Mouse (Mus musculus): ENCODE results near the gene C1qa. TPM values are rescaled to one million over a fixed set of nuclear protein-coding genes. Genes with fewer than 3 reads are reported as not detected.

Gene C1qa
- total RNA-seq, 4 experiments from 2014 or later = 65.2 to 96.6 (median 77.6) TPM

DNA sequence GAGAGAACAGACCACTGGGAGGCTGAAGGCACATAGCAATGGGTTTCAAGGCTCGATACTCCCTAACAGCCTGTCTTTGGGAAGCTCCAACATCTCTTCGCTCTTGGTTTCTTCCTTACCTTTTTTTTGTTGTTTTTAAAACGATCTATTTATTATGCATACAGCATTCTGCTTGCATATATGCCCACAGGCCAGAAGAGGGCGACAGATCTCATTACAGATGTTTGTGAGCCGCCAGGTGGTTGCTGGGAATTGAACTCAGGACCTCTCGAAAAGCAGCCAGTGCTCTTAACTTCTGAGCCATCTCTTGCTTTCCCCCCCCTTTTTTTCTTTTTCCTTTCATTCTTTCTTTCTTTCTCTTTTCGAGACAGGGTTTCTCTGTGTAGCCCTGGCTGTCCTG lies 551 bp upstream of the C1qa start:
- DNase-seq = no peak

GRCm38 (mm10) chr4:136898084-136898598 lies 462 bp downstream of the C1qa start:
- DNase-seq = no peak

DNA sequence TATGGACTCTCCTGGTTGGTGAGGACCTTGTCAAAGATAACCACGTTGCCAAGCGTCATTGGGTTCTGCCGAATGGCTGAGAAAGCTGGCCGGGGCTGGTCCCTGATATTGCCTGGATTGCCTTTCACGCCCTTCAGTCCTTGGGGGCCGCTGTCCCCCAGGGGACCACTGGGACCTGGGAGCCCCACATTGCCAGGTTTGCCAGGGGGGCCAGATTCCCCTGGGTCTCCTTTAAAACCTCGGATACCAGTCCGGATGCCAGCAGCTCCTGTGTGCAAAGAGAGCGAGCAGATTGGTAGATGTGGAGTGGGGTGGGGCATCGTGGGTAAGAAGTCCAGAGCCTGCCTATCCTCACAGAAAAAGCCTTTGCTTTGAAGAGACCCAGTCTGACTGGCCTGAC lies 2.1 kb downstream of the C1qa start:
- no peak for DNase-seq

DNA sequence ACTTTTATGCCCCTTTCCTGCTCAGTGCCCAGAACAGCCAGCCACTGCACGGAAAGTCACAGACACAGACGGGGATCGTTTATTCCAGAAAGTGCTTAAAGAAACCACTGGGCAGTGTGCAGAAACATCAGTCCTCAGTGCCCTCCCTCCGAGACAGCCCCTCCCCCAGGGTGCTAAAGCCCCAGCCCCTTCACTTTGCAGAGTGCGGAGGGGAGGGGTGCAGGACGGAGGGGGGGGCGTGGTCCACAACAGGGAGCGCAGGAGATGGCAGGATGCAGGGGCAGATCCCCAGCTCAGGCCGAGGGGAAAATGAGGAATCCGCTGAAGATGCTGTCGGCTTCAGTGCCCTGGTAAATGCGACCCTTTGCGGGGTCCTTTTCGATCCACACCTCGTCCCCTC lies 2.7 kb downstream of the C1qa start:
- no peak for DNase-seq

GRCm38 (mm10) chr4:136894821-136895220 lies 3.8 kb downstream of the C1qa start:
- DNase-seq = no peak

DNA sequence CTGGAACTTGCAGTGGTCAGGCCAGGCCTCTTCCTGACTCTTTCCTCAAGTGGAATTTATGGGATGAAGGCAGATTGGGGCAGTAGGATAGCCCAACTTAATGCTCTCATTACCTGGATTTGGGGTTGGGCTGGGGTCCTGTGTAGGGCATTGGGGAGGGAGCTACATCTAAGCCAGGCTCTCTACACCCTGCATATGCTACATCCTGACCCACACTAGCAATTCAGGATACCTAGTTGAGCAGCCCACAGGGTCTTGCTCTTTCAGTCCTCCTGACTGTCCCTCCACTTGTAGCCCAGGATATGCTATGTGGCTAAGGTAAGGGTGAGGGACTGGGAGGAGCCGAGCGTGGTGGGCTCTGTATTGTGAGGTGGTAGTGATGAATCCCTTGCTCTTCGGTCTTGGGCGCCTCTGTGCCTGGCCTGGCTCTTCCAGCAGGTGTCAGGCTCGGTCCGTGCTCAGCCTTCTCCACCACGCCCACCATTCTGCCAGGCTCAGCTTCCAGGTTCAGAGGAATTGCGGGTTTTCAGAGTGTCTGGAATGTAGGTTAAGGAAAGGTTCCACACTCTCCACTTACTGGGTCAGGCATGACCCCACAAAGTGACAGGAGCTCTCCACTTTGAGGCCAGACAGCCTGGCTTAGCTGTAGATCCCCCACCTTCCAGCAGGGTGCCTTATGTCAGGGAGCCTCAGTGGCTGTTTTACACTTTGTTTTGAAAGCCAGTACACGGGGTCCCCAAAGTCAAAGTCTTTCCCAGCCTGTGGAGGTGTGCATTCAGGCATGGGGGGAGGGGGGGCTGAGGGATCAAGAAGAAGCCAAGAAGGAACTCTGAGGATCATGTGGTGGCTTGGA lies 4.7 kb downstream of the C1qa start:
- DNase-seq = no peak

GRCm38 (mm10) chr4:136892811-136893210 lies 5.8 kb downstream of the C1qa start, which contains the start of gene C1qc:
TSS of gene C1qc (minus strand) at chr4:136893065.
- no peak for DNase-seq

DNA sequence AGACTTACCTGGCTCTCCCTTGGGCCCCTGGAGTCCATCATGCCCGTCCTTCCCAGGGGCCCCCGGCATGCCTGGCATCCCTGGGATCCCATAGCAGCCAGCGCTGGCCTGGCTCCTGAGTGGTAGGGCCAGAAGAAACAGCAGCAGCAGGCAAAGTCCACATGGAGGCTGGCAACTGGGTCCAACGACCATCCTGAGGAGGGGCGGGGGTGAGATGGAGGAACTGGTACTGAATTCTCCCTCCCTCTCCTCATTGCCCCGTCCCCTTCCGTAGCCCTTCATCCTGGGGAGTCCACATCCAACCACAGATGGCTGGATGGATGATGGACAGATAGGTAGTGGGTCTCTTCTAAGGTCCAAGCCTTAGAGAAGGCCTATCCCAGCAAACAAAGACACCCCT lies 6.2 kb downstream of the C1qa start:
- no peak for DNase-seq

GRCm38 (mm10) chr4:136891115-136891514 lies 7.5 kb downstream of the C1qa start:
- DNase-seq = no peak

GRCm38 (mm10) chr4:136889981-136890380 lies 8.6 kb downstream of the C1qa start:
- DNase-seq = no peak

- no peak for DNase-seq
Observed at GRCm38 (mm10) chr4:136887714-136888113, 10.9 kb downstream of the C1qa start.

GRCm38 (mm10) chr4:136886101-136886500 lies 12.5 kb downstream of the C1qa start, which contains the start of gene C1qb:
TSS of gene C1qb (minus strand) at chr4:136886187.
- DNase-seq = no peak

DNA sequence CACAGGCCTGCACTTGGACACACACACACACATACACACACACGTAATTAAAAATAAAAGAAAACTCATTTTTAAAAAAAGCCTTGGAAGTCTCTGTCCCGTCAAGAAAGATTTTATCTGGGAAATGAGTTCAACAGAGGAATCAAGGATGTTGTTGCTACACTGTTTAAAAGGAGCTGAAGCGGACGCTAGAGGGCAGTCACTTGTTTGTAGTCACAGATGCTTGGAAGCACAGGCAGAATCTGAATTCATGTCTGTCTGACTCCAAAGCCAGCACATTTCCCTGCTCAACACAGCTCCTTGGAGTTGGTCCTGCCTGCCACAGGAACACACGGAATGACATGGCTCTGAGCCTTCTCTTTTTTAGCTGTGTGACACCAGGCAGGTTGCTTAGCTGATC lies 20.0 kb downstream of the C1qa start:
- DNase-seq = no peak

DNA sequence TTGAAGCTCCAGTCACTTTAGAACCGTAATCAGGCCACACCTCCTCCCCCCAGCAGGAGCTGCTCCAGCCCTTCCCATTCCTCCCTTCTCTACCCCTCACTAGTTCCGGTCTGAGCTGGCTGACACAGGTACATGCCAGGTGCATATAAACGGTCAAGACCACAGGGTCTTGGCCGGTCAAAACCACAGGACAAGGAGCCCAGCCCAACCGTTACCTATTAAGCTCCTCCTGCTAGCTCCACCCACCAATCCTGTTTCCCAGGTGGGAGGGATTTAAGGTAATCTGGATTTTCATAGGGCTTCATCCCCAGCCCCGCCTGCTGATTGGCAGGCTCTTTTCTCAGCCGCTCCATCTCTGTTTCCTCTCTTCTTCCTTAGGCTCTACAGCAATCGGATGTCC lies 20.4 kb downstream of the C1qa start:
- DNase-seq = no peak

DNA sequence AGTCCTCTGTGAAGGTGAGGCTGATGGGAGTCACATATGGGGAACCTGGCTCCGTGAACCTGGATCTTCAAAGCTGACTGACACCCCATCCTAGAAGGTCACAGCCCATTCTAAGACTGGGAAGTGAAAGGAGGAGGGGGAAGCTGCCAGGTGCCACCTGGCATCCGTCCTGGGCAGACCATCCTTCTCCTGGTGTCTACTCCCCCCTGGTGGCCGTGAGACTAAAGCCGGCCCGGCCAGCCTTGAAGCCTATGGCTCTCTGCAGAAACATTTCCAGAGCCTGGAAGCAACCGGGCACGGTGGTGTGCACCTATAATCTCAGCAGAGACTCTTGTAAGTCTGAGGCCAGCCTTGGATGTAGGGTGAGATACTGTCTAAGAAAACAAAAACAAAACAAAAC lies 21.6 kb downstream of the C1qa start:
- DNase-seq = no peak

DNA sequence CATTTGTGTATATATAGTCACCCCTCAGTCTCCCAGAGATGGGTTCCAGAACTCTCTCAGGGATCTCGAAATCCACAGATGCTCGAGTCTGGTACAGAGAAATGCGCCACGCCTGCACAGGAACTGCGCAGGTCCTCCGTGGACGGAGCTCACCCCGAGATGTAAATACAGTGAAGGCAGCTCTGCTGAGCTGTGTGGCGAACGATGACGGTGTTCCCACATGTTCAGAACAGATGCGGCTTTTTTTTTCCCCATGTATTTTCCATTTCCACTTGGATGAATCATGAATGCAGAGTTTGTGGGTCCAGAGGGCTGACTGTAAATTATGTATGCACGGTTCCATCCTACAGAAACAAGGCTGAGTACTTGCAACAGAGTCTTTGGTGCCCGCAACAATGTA lies 23.6 kb downstream of the C1qa start:
- DNase-seq = no peak

- DNase-seq = no peak
Observed at GRCm38 (mm10) chr4:136868371-136868770, 30.2 kb downstream of the C1qa start.

DNA sequence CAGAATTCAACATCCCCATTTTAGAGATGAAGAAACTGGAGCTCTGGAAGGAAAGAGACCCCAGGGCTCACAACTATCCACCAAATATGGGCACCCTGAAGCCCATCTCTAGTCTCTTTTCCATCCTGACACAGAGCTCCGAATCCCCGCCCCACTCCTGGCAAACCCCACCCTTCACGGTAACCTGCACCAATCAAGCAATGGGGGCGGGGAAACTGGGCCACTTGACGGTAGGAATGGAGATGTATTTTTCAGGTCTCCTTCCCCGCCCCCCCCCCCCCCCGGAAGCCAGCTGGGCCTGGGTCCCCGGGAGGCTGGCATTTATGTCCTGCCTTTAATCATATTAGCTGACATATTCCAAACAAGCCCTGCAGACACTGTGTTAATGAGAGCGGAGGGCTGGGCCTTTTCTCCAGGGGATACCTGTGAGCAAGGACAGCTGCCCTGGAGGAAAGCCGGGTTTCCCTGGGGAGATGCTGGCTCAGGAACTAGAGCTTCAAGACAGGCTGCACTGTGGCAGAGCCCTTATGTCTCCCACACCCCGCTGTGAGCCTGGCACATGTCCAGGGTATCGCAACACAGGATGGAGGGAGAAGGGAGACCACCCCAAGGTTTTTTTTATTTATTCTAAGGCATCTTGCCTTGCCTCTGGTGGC lies 30.8 kb downstream of the C1qa start:
- no peak for DNase-seq

DNA sequence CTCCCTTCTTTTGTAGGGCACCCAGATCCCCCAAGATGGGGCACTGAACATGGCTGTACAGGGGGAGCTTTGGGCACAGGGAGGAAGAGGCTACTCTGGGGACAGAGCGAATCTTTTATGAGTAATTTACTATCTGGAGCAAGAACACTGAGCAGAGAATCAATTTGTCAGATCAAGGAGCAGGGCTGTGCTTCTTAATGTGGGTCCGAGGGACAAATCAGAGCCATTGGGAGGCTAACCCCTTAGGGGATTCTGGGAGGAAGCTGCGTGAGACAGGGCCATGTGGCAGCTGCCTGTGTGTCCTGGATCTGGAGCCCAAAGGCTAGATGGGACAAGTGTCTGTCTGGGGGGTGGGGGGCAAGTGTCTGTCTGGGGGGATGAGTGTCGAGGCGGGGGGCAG lies 33.1 kb downstream of the C1qa start:
- DNase-seq = no peak

- DNase-seq = no peak
Observed at GRCm38 (mm10) chr4:136864751-136865470, 33.7 kb downstream of the C1qa start.

GRCm38 (mm10) chr4:136863517-136863916 lies 35.1 kb downstream of the C1qa start:
- no peak for DNase-seq

DNA sequence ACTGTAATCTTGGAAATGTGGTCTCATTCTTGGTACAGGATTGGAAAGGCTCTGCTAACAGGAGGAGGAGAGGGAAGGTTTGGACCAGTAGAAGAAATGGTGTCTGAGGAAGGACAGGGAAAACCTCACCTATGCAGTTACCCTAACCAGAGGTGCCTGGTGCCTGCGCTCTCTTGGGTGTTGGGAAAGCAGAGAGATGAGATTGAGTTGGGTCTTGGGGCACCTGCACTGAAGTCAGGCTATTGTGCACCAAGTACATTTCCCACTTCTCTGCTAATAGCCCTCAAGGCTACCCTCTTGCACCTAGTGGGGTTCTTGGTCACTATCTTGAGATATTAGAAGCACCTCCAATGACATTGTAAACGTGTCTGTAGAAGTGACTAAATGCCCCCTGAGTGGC lies 36.2 kb downstream of the C1qa start:
- DNase-seq = no peak

DNA sequence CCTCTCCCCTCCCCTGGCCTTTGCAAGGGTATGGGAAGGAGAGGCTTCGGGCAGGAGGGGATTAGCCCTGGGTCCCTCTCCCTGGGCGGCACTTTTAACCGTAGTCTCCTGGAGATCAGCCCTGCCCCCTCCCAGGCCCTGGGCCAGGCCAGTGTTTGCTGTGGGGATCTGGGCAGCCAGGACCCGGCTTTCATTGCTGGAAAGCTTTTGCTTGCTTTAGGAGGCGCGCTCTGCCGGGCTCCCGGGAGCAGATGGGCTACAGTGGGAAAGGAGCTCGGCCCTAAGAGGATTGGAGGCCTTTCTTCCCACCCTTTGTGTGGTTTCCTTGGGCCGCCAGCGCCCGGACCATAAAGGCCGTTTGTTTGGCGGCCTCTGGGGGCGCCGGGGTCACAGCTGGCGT lies 36.8 kb downstream of the C1qa start:
- DNase-seq = no peak

Measured in adrenal gland, adult 8-10 months (tissue).